Mouse (Mus musculus): ENCODE measurements around the gene Vti1a. TPM values are rescaled to one million over a fixed set of nuclear protein-coding genes. Genes with fewer than 3 reads are reported as not detected.

Gene Vti1a
- polyA plus RNA-seq, 1 experiment from 2014 or later: 26.4 TPM

DNA sequence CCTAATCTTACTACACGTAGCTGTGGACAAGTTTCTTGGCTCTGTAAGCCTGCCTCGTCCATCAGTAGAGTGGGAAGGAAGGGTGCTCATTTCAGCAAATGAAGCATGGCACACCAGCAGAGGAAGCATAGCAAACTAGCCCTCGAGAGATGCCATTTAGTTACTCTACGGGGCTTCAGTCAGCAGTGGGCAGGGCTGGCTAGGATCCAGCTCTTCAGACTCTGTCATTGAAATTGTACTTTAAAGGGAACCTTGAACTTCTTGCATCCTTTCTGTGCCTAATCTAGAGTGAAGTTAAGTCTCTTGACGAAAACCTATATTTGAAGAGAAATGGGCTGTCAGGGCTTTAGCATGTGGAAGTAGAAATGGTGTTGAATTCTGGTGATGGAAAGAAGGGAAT, 3.4 kb downstream of the Vti1a start:
- H3K36me3 ChIP-seq (ENCODE audit: control insufficient read depth, insufficient read depth, low read length): peaks cover 9% of the 10 kb centered on the region; the same call in 1 of the 2 replicates
- no peaks in the 10 kb centered on the region for H3K9me3 ChIP-seq (ENCODE audit: control insufficient read depth, low read length)
- WGBS: 75% methylated on average over 5 of the region's 5 CpGs
- no peaks in the 10 kb centered on the region for H3K27me3 ChIP-seq (replicated peaks; ENCODE audit: control insufficient read depth, insufficient read depth, low read length)
- H3K4me1 ChIP-seq (replicated peaks; ENCODE audit: control insufficient read depth, insufficient read depth, low read length): peaks cover 11% of the 10 kb centered on the region
- no peak overlapping the region for H3K4me3 ChIP-seq (ENCODE audit: low read depth, low read length)
- ATAC-seq (replicated peaks; ENCODE audit: low FRiP score) (no peak), DNase-seq (ENCODE audit: low spot score) (no peak)
- H3K27ac ChIP-seq (ENCODE audit: low read depth, low read length): no peak overlapping the region
- no peak overlapping the region for H3K4me2 ChIP-seq
- no peak overlapping the region for H3K9ac ChIP-seq (ENCODE audit: low read depth, low read length)

DNA sequence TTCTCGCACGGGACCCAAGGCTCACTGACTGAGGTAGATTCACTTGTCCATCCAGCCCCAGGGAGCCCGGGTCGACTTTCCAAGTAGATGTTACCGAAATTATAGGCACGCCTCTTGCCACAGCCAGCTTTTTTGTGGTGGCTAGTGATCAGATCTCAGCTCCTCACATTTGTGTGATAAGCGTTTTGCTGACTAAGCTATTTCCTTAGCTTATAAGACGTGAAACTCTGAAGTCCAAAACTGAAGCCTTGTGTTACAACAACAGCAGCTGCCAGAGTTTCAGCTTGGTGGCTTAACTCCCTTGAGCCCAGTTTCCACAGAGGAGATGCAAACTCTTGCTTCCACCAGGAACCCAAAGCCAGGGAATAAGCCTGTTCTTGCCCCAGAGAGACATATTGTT, 6.5 kb downstream of the Vti1a start:
- ATAC-seq (replicated peaks; ENCODE audit: low FRiP score) (no peak), DNase-seq (ENCODE audit: low spot score) (no peak)
- H3K27me3 ChIP-seq (replicated peaks; ENCODE audit: control insufficient read depth, insufficient read depth, low read length): no peaks in the 10 kb centered on the region
- H3K27ac ChIP-seq (ENCODE audit: low read depth, low read length): no peak overlapping the region
- no peak overlapping the region for H3K9ac ChIP-seq (ENCODE audit: low read depth, low read length)
- peaks cover 2% of the 10 kb centered on the region; the same call in 1 of the 2 replicates for H3K4me1 ChIP-seq (replicated peaks; ENCODE audit: control insufficient read depth, insufficient read depth, low read length)
- H3K4me3 ChIP-seq (ENCODE audit: low read depth, low read length): no peak overlapping the region
- H3K36me3 ChIP-seq (ENCODE audit: control insufficient read depth, insufficient read depth, low read length): peaks cover 9% of the 10 kb centered on the region; the same call in 1 of the 2 replicates
- H3K4me2 ChIP-seq: no peak overlapping the region
- WGBS: 95% methylated on average over 8 of the region's 8 CpGs
- H3K9me3 ChIP-seq (ENCODE audit: control insufficient read depth, low read length): no peaks in the 10 kb centered on the region

DNA sequence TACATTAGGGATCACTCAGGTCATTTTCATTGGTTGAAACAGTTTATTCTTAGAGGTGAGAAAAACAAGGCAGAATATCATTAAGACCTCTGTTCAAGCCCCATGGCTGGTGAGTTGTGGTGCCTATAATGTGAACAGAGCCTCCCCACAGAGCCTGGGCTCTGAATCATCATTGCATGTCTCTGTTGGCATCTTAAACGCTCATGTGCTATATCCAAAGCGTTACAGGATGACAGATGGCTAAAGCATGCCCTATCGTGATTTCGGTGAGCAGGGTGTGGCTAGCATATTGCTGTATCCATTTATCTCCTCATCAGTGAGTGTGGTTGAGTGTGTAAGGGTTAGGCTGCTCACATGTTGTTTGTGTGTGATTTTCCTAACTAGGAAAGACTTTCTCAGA, 11.4 kb downstream of the Vti1a start:
- Histone ChIP-seq H3K4me2 (no peak overlapping the region), H3K9me3 (ENCODE audit: control insufficient read depth, low read length) (no peaks in the 10 kb centered on the region), H3K4me3 (ENCODE audit: low read depth, low read length) (no peak overlapping the region), H3K4me1 (replicated peaks; ENCODE audit: control insufficient read depth, insufficient read depth, low read length) (no peaks in the 10 kb centered on the region), H3K27ac (ENCODE audit: low read depth, low read length) (no peak overlapping the region), H3K36me3 (ENCODE audit: control insufficient read depth, insufficient read depth, low read length) (peaks cover 24% of the 10 kb centered on the region), H3K9ac (ENCODE audit: low read depth, low read length) (no peak overlapping the region), H3K27me3 (replicated peaks; ENCODE audit: control insufficient read depth, insufficient read depth, low read length) (no peaks in the 10 kb centered on the region)
- WGBS: 82% methylated on average over 4 of the region's 4 CpGs
- DNase-seq (ENCODE audit: low spot score) (no peak), ATAC-seq (replicated peaks; ENCODE audit: low FRiP score) (no peak)

- Histone ChIP-seq H3K27me3 (replicated peaks; ENCODE audit: control insufficient read depth, insufficient read depth, low read length) (no peaks in the 10 kb centered on the region), H3K36me3 (ENCODE audit: control insufficient read depth, insufficient read depth, low read length) (peaks cover 16% of the 10 kb centered on the region), H3K4me1 (replicated peaks; ENCODE audit: control insufficient read depth, insufficient read depth, low read length) (no peaks in the 10 kb centered on the region), H3K4me3 (ENCODE audit: low read depth, low read length) (no peak overlapping the region), H3K27ac (ENCODE audit: low read depth, low read length) (no peak overlapping the region), H3K4me2 (no peak overlapping the region), H3K9me3 (ENCODE audit: control insufficient read depth, low read length) (no peaks in the 10 kb centered on the region), H3K9ac (ENCODE audit: low read depth, low read length) (no peak overlapping the region)
- no peak for ATAC-seq (replicated peaks; ENCODE audit: low FRiP score)
- DNase-seq (ENCODE audit: low spot score): no peak
- 85% methylated on average over 5 of the region's 5 CpGs for WGBS
These were observed 15.7 kb downstream of the Vti1a start for GRCm38 (mm10) chr19:55331776-55332175.

DNA sequence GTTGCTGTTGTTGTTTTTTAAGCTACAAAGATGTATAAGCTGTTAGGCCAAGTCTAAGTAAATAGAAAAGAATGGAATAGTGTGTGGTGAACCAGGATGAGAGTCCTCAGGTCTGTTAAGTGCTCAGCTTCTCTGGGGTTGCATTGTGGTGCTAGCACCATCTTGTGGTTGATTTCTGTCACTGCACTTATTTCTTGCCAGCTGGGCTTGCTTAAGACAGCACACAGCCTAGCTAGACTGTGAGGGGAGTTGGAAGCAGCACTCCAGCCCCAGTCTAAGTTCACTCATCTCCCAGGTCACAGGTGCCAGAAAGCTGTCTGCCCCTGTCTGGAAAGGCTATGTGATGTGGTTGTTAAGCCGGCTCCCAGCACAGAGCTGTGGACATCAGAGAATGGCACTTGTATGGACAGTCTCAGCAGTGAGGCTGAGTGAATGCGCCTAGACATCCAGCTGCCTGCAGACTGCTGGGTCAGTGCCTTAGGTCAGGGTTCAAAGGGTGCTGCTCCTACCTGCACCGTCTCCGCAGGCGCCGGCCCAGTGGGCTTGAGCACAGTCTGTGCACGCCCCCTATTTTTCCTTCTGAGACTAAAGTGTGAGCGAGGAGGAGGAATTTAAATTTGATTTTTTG, 16.7 kb downstream of the Vti1a start:
- Histone ChIP-seq H3K4me1 (replicated peaks; ENCODE audit: control insufficient read depth, insufficient read depth, low read length) (no peaks in the 10 kb centered on the region), H3K4me2 (no peak overlapping the region), H3K27ac (ENCODE audit: low read depth, low read length) (no peak overlapping the region), H3K27me3 (replicated peaks; ENCODE audit: control insufficient read depth, insufficient read depth, low read length) (no peaks in the 10 kb centered on the region), H3K9me3 (ENCODE audit: control insufficient read depth, low read length) (no peaks in the 10 kb centered on the region), H3K9ac (ENCODE audit: low read depth, low read length) (no peak overlapping the region), H3K4me3 (ENCODE audit: low read depth, low read length) (no peak overlapping the region), H3K36me3 (ENCODE audit: control insufficient read depth, insufficient read depth, low read length) (peaks cover 16% of the 10 kb centered on the region)
- DNase-seq (ENCODE audit: low spot score): peak; percentile 57
- WGBS: 92% methylated on average over 8 of the region's 8 CpGs
- ATAC-seq (replicated peaks; ENCODE audit: low FRiP score): peak; percentile 63

- ATAC-seq (replicated peaks; ENCODE audit: low FRiP score) (no peak), DNase-seq (ENCODE audit: low spot score) (no peak)
- H3K9ac ChIP-seq (ENCODE audit: low read depth, low read length): no peak overlapping the region
- 94% methylated on average over 1 of the region's 1 CpGs for WGBS
- 0 out of 2 replicates have a peak, but pooled peaks cover 3% of the 10 kb centered on the region for H3K4me1 ChIP-seq (replicated peaks; ENCODE audit: control insufficient read depth, insufficient read depth, low read length)
- H3K4me2 ChIP-seq: no peak overlapping the region
- no peaks in the 10 kb centered on the region for H3K36me3 ChIP-seq (ENCODE audit: control insufficient read depth, insufficient read depth, low read length)
- H3K4me3 ChIP-seq (ENCODE audit: low read depth, low read length): no peak overlapping the region
- no peak overlapping the region for H3K27ac ChIP-seq (ENCODE audit: low read depth, low read length)
- no peaks in the 10 kb centered on the region for H3K9me3 ChIP-seq (ENCODE audit: control insufficient read depth, low read length)
- H3K27me3 ChIP-seq (replicated peaks; ENCODE audit: control insufficient read depth, insufficient read depth, low read length): no peaks in the 10 kb centered on the region
These were observed 19.8 kb downstream of the Vti1a start for GRCm38 (mm10) chr19:55335881-55336280.

DNA sequence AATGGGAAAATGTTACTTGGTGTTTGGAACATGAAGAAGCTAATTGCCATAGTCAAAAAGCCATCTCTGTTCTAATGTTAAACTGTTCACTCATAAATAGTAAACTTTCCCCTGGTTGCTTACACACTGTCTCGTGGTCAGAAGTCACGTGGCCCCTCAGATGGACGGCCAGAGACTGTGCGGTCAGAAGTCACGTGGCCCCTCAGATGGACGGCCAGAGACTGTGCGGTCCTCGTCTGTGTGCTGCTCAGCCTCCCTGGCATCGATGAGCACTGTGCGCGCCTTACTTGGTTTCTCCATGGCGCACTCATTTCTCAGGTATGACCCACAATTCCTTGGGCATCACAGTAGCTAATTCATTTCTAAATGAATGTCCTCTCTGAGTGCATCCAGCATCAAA, 20.3 kb downstream of the Vti1a start:
- no peak for ATAC-seq (replicated peaks; ENCODE audit: low FRiP score)
- H3K4me1 ChIP-seq (replicated peaks; ENCODE audit: control insufficient read depth, insufficient read depth, low read length): peaks cover 5% of the 10 kb centered on the region; the same call in 1 of the 2 replicates
- 88% methylated on average over 12 of the region's 12 CpGs for WGBS

DNA sequence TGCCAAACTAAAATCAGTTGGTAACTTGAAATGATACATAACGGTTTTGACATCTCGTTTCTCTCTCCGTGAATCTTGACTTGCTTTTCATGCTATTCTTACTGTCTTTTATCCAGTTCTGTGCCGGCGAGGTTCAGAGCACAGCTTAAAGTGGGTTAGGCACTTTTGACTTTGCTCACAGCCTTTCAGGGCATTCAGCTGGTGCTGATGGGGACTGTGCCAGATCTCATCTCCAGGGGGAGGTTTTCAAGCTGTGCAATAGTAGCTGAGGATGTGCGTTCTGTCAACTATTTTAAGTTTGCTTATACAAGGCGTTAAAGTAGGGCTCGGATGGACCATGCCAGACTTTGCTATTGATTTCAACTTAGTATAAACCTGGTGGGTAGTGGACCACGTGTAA, 21.0 kb downstream of the Vti1a start:
- 88% methylated on average over 9 of the region's 9 CpGs for WGBS
- Histone ChIP-seq H3K9ac (ENCODE audit: low read depth, low read length) (no peak overlapping the region), H3K4me1 (replicated peaks; ENCODE audit: control insufficient read depth, insufficient read depth, low read length) (peaks cover 6% of the 10 kb centered on the region; the same call in 1 of the 2 replicates), H3K4me3 (ENCODE audit: low read depth, low read length) (no peak overlapping the region), H3K36me3 (ENCODE audit: control insufficient read depth, insufficient read depth, low read length) (no peaks in the 10 kb centered on the region), H3K9me3 (ENCODE audit: control insufficient read depth, low read length) (no peaks in the 10 kb centered on the region), H3K4me2 (no peak overlapping the region), H3K27ac (ENCODE audit: low read depth, low read length) (no peak overlapping the region), H3K27me3 (replicated peaks; ENCODE audit: control insufficient read depth, insufficient read depth, low read length) (no peaks in the 10 kb centered on the region)
- DNase-seq (ENCODE audit: low spot score): no peak
- ATAC-seq (replicated peaks; ENCODE audit: low FRiP score): no peak

More for the DNA sequence above, 20.3 kb downstream of the Vti1a start:
- no peak overlapping the region for H3K9ac ChIP-seq (ENCODE audit: low read depth, low read length)
- no peak for DNase-seq (ENCODE audit: low spot score)
- no peaks in the 10 kb centered on the region for H3K27me3 ChIP-seq (replicated peaks; ENCODE audit: control insufficient read depth, insufficient read depth, low read length)
- H3K36me3 ChIP-seq (ENCODE audit: control insufficient read depth, insufficient read depth, low read length): no peaks in the 10 kb centered on the region
- H3K27ac ChIP-seq (ENCODE audit: low read depth, low read length): no peak overlapping the region
- no peak overlapping the region for H3K4me2 ChIP-seq
- H3K4me3 ChIP-seq (ENCODE audit: low read depth, low read length): no peak overlapping the region
- no peaks in the 10 kb centered on the region for H3K9me3 ChIP-seq (ENCODE audit: control insufficient read depth, low read length)

GRCm38 (mm10) chr19:55337664-55338063, 21.6 kb downstream of the Vti1a start:
- Histone ChIP-seq H3K27me3 (replicated peaks; ENCODE audit: control insufficient read depth, insufficient read depth, low read length) (no peaks in the 10 kb centered on the region), H3K27ac (ENCODE audit: low read depth, low read length) (no peak overlapping the region), H3K4me2 (no peak overlapping the region), H3K9me3 (ENCODE audit: control insufficient read depth, low read length) (no peaks in the 10 kb centered on the region), H3K4me1 (replicated peaks; ENCODE audit: control insufficient read depth, insufficient read depth, low read length) (peaks cover 6% of the 10 kb centered on the region; the same call in 1 of the 2 replicates), H3K9ac (ENCODE audit: low read depth, low read length) (no peak overlapping the region), H3K4me3 (ENCODE audit: low read depth, low read length) (no peak overlapping the region), H3K36me3 (ENCODE audit: control insufficient read depth, insufficient read depth, low read length) (peaks cover 2% of the 10 kb centered on the region; the same call in 1 of the 2 replicates)
- WGBS: 90% methylated on average over 10 of the region's 10 CpGs
- DNase-seq (ENCODE audit: low spot score) (no peak), ATAC-seq (replicated peaks; ENCODE audit: low FRiP score) (no peak)
